Mouse (Mus musculus) olfactory bulb, adult 2 months (tissue): Measurements from ENCODE around the gene Ppp1r11.

Experiments
- CTCF ChIP-seq: fragments of 200-500 bp; IDR thresholded peaks from 2 replicates; pipeline ENCODE4 v1.5.1; 2012; ENCODE audit warnings: low read depth, mild to moderate bottlenecking, low read length, moderate library complexity; ENCODE audit not compliant: insufficient read depth
- POLR2A ChIP-seq: fragments of 200-500 bp; IDR thresholded peaks from 2 replicates; pipeline ENCODE4 v1.6.1; 2012; ENCODE audit warnings: mild to moderate bottlenecking, low read depth, low read length, moderate library complexity; ENCODE audit not compliant: insufficient read depth

- TF ChIP-seq CTCF (no peak), POLR2A (no peak)
These were observed 28.8 kb downstream of the Ppp1r11 start for GRCm38 (mm10) chr17:36922715-36923114.
